Mouse (Mus musculus): ENCODE data around the gene Trim41.

DNA sequence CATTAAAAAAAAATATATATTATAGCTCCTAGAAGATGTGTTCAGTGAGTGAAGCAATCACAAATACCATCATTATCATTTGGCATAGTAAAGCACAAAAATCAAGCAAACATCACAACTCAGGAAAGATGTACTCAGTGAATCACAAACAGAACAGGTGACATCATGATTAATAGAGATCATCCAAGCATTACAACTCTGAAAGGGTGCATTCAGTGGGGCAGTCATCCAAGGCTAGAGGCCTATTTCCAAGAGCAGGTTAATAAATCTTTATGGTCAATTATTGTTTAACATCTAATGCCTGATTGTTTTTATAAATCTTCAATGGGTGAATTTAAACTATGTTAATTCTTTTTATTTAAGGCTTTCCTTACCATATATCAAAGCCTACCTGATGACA, 23.7 kb upstream of the Trim41 start:
- no peak for TF ChIP-seq CTCF (IDR thresholded peaks at IDR 0.05; ENCODE audit: low read depth, low read length)
- TF ChIP-seq POLR2A (IDR thresholded peaks at IDR 0.05; ENCODE audit: insufficient read depth, low read length): no peak
- TF ChIP-seq EP300 (IDR thresholded peaks at IDR 0.05; ENCODE audit: insufficient read depth, low read depth, low read length): no peak

Measured in ES-Bruce4 (cell line).